Mouse (Mus musculus) kidney, adult 2 months (tissue): ENCODE measurements around the gene Arhgap29.

Experiments
- CTCF ChIP-seq: fragments of 200-500 bp; conservative IDR thresholded peaks from 2 replicates; pipeline ENCODE4 v1.5.1; 2011; ENCODE audit warnings: low read depth, mild to moderate bottlenecking, control low read depth, low read length, moderate library complexity, mixed read lengths; ENCODE audit not compliant: insufficient read depth, insufficient read length
- POLR2A ChIP-seq: fragments of 200-500 bp; IDR thresholded peaks from one replicate; pipeline ENCODE4 v1.6.1; 2011; ENCODE audit warnings: low read depth, low read length, control low read depth

GRCm38 (mm10) chr3:122040522-122040921, 88.2 kb downstream of the Arhgap29 start:
- no peak for TF ChIP-seq CTCF
- no peak for TF ChIP-seq POLR2A
